ENCODE assay signal across 22 mouse cellular contexts in genomic region chr6:137458136-137458535, GRCm38 (mm10).
"Had no signal": no experiment of that assay in that cellular context is flagged by ENCODE, and none has a peak within 500 bp of the region (broad histone marks: within the 10 kb centered on the region; RNA-seq: fewer than 3 reads in every experiment).

No protein-coding gene starts in this region.

- H3K27ac ChIP-seq: kidney, postnatal 0 days; layer of hippocampus, adult 2 months; limb, embryonic 12.5 days; limb, embryonic 15.5 days; liver, embryonic 14.5 days; macrophage; midbrain, embryonic 12.5 days; midbrain, embryonic 15.5 days; neural tube, embryonic 12.5 days; neural tube, embryonic 15.5 days; stomach, postnatal 0 days had no signal

- H3K27me3 ChIP-seq: neural tube, embryonic 12.5 days; neural tube, embryonic 15.5 days had no signal

- H3K9ac ChIP-seq: limb, embryonic 12.5 days; limb, embryonic 15.5 days; liver, embryonic 14.5 days; liver, postnatal 0 days; lung, embryonic 14.5 days; midbrain, embryonic 12.5 days; midbrain, embryonic 15.5 days; neural tube, embryonic 12.5 days; neural tube, embryonic 15.5 days had no signal

- ATAC-seq: liver, postnatal 0 days; lung, postnatal 0 days; midbrain, embryonic 15.5 days had no signal

- H3K36me3 ChIP-seq: limb, embryonic 12.5 days; limb, embryonic 15.5 days; midbrain, embryonic 12.5 days; midbrain, embryonic 15.5 days had no signal

- H3K4me2 ChIP-seq: limb, embryonic 12.5 days; limb, embryonic 15.5 days; liver, embryonic 11.5 days; lung, embryonic 14.5 days; midbrain, embryonic 12.5 days; midbrain, embryonic 15.5 days; neural tube, embryonic 12.5 days; neural tube, embryonic 15.5 days had no signal

- H3K4me1 ChIP-seq: neural tube, embryonic 12.5 days had no signal

- H3K9me3 ChIP-seq: limb, embryonic 12.5 days; limb, embryonic 15.5 days; midbrain, embryonic 12.5 days; midbrain, embryonic 15.5 days; neural tube, embryonic 12.5 days; neural tube, embryonic 15.5 days had no signal

- H3K4me3 ChIP-seq: layer of hippocampus, adult 2 months; limb, embryonic 12.5 days; limb, embryonic 15.5 days; midbrain, embryonic 12.5 days; midbrain, embryonic 15.5 days; neural tube, embryonic 12.5 days; neural tube, embryonic 15.5 days had no signal

- DNase-seq: kidney, postnatal 25 days; layer of hippocampus, adult 9-11 months; liver, postnatal 0 days; lung, embryonic 14.5 days; right cerebral cortex, adult 18-20 months; right cerebral cortex, postnatal 14 days; right cerebral cortex, postnatal 4 days; thymus, adult 18-20 months; thymus, postnatal 36 days had no signal
